Mouse (Mus musculus): ENCODE results near the gene Selenon. TPM values are rescaled to one million over a fixed set of nuclear protein-coding genes. Genes with fewer than 3 reads are reported as not detected.

Selenon gene
- polyA plus RNA-seq (2014; fragmentation: Nextera tagmentation; extraction: Ambion mirVana), result 11.2 and 12.1 TPM in 2 replicates

- under 1% methylated on average over 59 of the region's 67 CpGs for WGBS
- peak; percentile 80 for ATAC-seq (ENCODE audit: low read depth)
- Histone ChIP-seq H3K27ac (ENCODE audit: low read depth, low read length) (peak within 1 kb of the TSS; percentile 88), H3K9me3 (ENCODE audit: control insufficient read depth, low read length) (no peaks in the 10 kb centered on the region), H3K4me3 (ENCODE audit: low read depth, low read length) (peak within 1 kb of the TSS; percentile 71), H3K4me1 (ENCODE audit: control insufficient read depth, insufficient read depth, low read length) (peaks cover 8% of the 10 kb centered on the region), H3K27me3 (ENCODE audit: control insufficient read depth, insufficient read depth, low read length) (no peaks in the 10 kb centered on the region), H3K9ac (replicated peaks; ENCODE audit: low read depth, low read length) (peak within 1 kb of the TSS; percentile 97), H3K4me2 (ENCODE audit: low read depth, low read length) (peak within 1 kb of the TSS; percentile 67), H3K36me3 (ENCODE audit: control insufficient read depth, insufficient read depth, low read length) (no peaks in the 10 kb centered on the region)
Observed at GRCm38 (mm10) chr4:134551494-134552316, at the start of gene Selenon. Selenon (minus strand) TSS chr4:134552166.

- Histone ChIP-seq H3K4me2 (ENCODE audit: low read depth, low read length) (no peak overlapping the region), H3K36me3 (ENCODE audit: control insufficient read depth, insufficient read depth, low read length) (no peaks in the 10 kb centered on the region), H3K27me3 (ENCODE audit: control insufficient read depth, insufficient read depth, low read length) (no peaks in the 10 kb centered on the region), H3K27ac (ENCODE audit: low read depth, low read length) (no peak overlapping the region), H3K4me1 (ENCODE audit: control insufficient read depth, insufficient read depth, low read length) (0 out of 2 replicates have a peak, but pooled peaks cover 6% of the 10 kb centered on the region), H3K4me3 (ENCODE audit: low read depth, low read length) (no peak overlapping the region), H3K9me3 (ENCODE audit: control insufficient read depth, low read length) (no peaks in the 10 kb centered on the region), H3K9ac (replicated peaks; ENCODE audit: low read depth, low read length) (no peak overlapping the region)
- no peak for ATAC-seq (ENCODE audit: low read depth)
- 63% methylated on average over 8 of the region's 8 CpGs for WGBS
Observed at GRCm38 (mm10) chr4:134601404-134601803, 49.4 kb upstream of the Selenon start.

- Histone ChIP-seq H3K9ac (replicated peaks; ENCODE audit: low read depth, low read length) (no peak overlapping the region), H3K27me3 (ENCODE audit: control insufficient read depth, insufficient read depth, low read length) (no peaks in the 10 kb centered on the region), H3K4me1 (ENCODE audit: control insufficient read depth, insufficient read depth, low read length) (0 out of 2 replicates have a peak, but pooled peaks cover 6% of the 10 kb centered on the region), H3K4me2 (ENCODE audit: low read depth, low read length) (no peak overlapping the region), H3K27ac (ENCODE audit: low read depth, low read length) (no peak overlapping the region), H3K4me3 (ENCODE audit: low read depth, low read length) (no peak overlapping the region), H3K9me3 (ENCODE audit: control insufficient read depth, low read length) (no peaks in the 10 kb centered on the region), H3K36me3 (ENCODE audit: control insufficient read depth, insufficient read depth, low read length) (no peaks in the 10 kb centered on the region)
- 52% methylated on average over 7 of the region's 7 CpGs for WGBS
- no peak for ATAC-seq (ENCODE audit: low read depth)
Observed at GRCm38 (mm10) chr4:134600777-134601176, 48.8 kb upstream of the Selenon start.

- Histone ChIP-seq H3K4me2 (ENCODE audit: low read depth, low read length) (no peak overlapping the region), H3K4me1 (ENCODE audit: control insufficient read depth, insufficient read depth, low read length) (0 out of 2 replicates have a peak, but pooled peaks cover 6% of the 10 kb centered on the region), H3K27me3 (ENCODE audit: control insufficient read depth, insufficient read depth, low read length) (no peaks in the 10 kb centered on the region), H3K36me3 (ENCODE audit: control insufficient read depth, insufficient read depth, low read length) (no peaks in the 10 kb centered on the region), H3K9me3 (ENCODE audit: control insufficient read depth, low read length) (no peaks in the 10 kb centered on the region), H3K27ac (ENCODE audit: low read depth, low read length) (peak overlapping the region; percentile 4), H3K4me3 (ENCODE audit: low read depth, low read length) (no peak overlapping the region), H3K9ac (replicated peaks; ENCODE audit: low read depth, low read length) (no peak overlapping the region)
- ATAC-seq (ENCODE audit: low read depth), result no peak
- 83% methylated on average over 9 of the region's 9 CpGs for WGBS
Observed at GRCm38 (mm10) chr4:134600060-134600459, 48.1 kb upstream of the Selenon start.

GRCm38 (mm10) chr4:134596816-134597692 lies 45.1 kb upstream of the Selenon start:
- H3K27ac ChIP-seq (ENCODE audit: low read depth, low read length), result no peak overlapping the region
- H3K36me3 ChIP-seq (ENCODE audit: control insufficient read depth, insufficient read depth, low read length), result no peaks in the 10 kb centered on the region
- no peak for ATAC-seq (ENCODE audit: low read depth)
- no peak overlapping the region for H3K4me3 ChIP-seq (ENCODE audit: low read depth, low read length)
- H3K9ac ChIP-seq (replicated peaks; ENCODE audit: low read depth, low read length), result no peak overlapping the region
- H3K9me3 ChIP-seq (ENCODE audit: control insufficient read depth, low read length), result no peaks in the 10 kb centered on the region
- 88% methylated on average over 10 of the region's 10 CpGs for WGBS
- H3K4me1 ChIP-seq (ENCODE audit: control insufficient read depth, insufficient read depth, low read length), result peaks cover 15% of the 10 kb centered on the region; the same call in 1 of the 2 replicates
- no peaks in the 10 kb centered on the region for H3K27me3 ChIP-seq (ENCODE audit: control insufficient read depth, insufficient read depth, low read length)
- H3K4me2 ChIP-seq (ENCODE audit: low read depth, low read length), result no peak overlapping the region

- Histone ChIP-seq H3K36me3 (ENCODE audit: control insufficient read depth, insufficient read depth, low read length) (no peaks in the 10 kb centered on the region), H3K27me3 (ENCODE audit: control insufficient read depth, insufficient read depth, low read length) (no peaks in the 10 kb centered on the region), H3K4me3 (ENCODE audit: low read depth, low read length) (no peak overlapping the region), H3K4me1 (ENCODE audit: control insufficient read depth, insufficient read depth, low read length) (peaks cover 20% of the 10 kb centered on the region), H3K9ac (replicated peaks; ENCODE audit: low read depth, low read length) (no peak overlapping the region), H3K27ac (ENCODE audit: low read depth, low read length) (no peak overlapping the region), H3K9me3 (ENCODE audit: control insufficient read depth, low read length) (no peaks in the 10 kb centered on the region), H3K4me2 (ENCODE audit: low read depth, low read length) (no peak overlapping the region)
- 92% methylated on average over 10 of the region's 10 CpGs for WGBS
- no peak for ATAC-seq (ENCODE audit: low read depth)
Observed at GRCm38 (mm10) chr4:134594731-134595439, 42.9 kb upstream of the Selenon start.

- H3K27ac ChIP-seq (ENCODE audit: low read depth, low read length), result no peak overlapping the region
Observed at GRCm38 (mm10) chr4:134592442-134592841, 40.5 kb upstream of the Selenon start.

GRCm38 (mm10) chr4:134591506-134592061 lies 39.6 kb upstream of the Selenon start:
- no peaks in the 10 kb centered on the region for H3K27me3 ChIP-seq (ENCODE audit: control insufficient read depth, insufficient read depth, low read length)
- H3K36me3 ChIP-seq (ENCODE audit: control insufficient read depth, insufficient read depth, low read length), result no peaks in the 10 kb centered on the region
- H3K4me3 ChIP-seq (ENCODE audit: low read depth, low read length), result no peak overlapping the region
- H3K4me1 ChIP-seq (ENCODE audit: control insufficient read depth, insufficient read depth, low read length), result peaks cover 21% of the 10 kb centered on the region
- peak overlapping the region; percentile 70 for H3K27ac ChIP-seq (ENCODE audit: low read depth, low read length)
- no peak overlapping the region for H3K4me2 ChIP-seq (ENCODE audit: low read depth, low read length)
- no peaks in the 10 kb centered on the region for H3K9me3 ChIP-seq (ENCODE audit: control insufficient read depth, low read length)
- WGBS, result 37% methylated on average over 11 of the region's 11 CpGs
- peak overlapping the region; percentile 34; the same call in 1 of the 2 replicates for H3K9ac ChIP-seq (replicated peaks; ENCODE audit: low read depth, low read length)
- ATAC-seq (ENCODE audit: low read depth), result peak; percentile 72

More at GRCm38 (mm10) chr4:134592442-134592841, 40.5 kb upstream of the Selenon start:
- Histone ChIP-seq H3K9me3 (ENCODE audit: control insufficient read depth, low read length) (no peaks in the 10 kb centered on the region), H3K27me3 (ENCODE audit: control insufficient read depth, insufficient read depth, low read length) (no peaks in the 10 kb centered on the region), H3K4me3 (ENCODE audit: low read depth, low read length) (no peak overlapping the region), H3K4me1 (ENCODE audit: control insufficient read depth, insufficient read depth, low read length) (peaks cover 21% of the 10 kb centered on the region), H3K4me2 (ENCODE audit: low read depth, low read length) (no peak overlapping the region), H3K36me3 (ENCODE audit: control insufficient read depth, insufficient read depth, low read length) (no peaks in the 10 kb centered on the region), H3K9ac (replicated peaks; ENCODE audit: low read depth, low read length) (no peak overlapping the region)
- no peak for ATAC-seq (ENCODE audit: low read depth)
- 30% methylated on average over 4 of the region's 4 CpGs for WGBS
